In the genomic region with DNA sequence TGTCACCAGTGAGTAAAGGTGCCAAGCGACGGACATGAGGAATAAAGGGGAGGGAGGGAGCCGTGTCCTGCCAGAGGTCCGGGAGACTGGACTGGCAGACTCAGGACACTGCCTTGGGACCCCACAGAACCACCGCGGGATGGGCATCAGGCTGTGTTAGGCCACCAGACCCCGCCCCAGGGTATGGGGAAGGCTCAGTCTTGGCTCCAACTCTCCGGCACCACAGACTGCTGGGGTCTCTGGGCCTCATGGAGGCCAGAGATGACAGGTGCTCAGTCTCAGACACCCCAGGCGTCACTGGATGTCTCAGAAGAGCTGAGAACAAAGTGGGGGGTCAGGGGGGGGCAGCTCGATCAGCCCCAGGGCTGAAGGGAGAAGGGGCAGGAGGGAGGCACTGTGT, we compare ENCODE assay signal across 20 mouse cellular contexts.
"Had no signal": no experiment of that assay in that cellular context is flagged by ENCODE, and none has a peak within 500 bp of the region (broad histone marks: within the 10 kb centered on the region; RNA-seq: fewer than 3 reads in every experiment).

No protein-coding gene starts in this region.

- H3K4me3 ChIP-seq: layer of hippocampus, adult 2 months; neural tube, embryonic 12.5 days; neural tube, embryonic 15.5 days; stomach, embryonic 15.5 days had no signal

- H3K4me2 ChIP-seq: liver, embryonic 11.5 days; neural tube, embryonic 12.5 days; neural tube, embryonic 15.5 days; stomach, embryonic 15.5 days had no signal

- ATAC-seq: intestine, postnatal 0 days; liver, postnatal 0 days; lung, postnatal 0 days had no signal

- H3K27me3 ChIP-seq: neural tube, embryonic 12.5 days; neural tube, embryonic 15.5 days; stomach, embryonic 15.5 days had no signal

- H3K36me3 ChIP-seq: neural tube, embryonic 12.5 days; neural tube, embryonic 15.5 days; stomach, embryonic 15.5 days had no signal

- H3K9ac ChIP-seq: liver, embryonic 14.5 days; liver, postnatal 0 days; neural tube, embryonic 12.5 days; neural tube, embryonic 15.5 days; stomach, embryonic 15.5 days had no signal

- DNase-seq: kidney, adult 2 months; kidney, postnatal 25 days; layer of hippocampus, adult 9-11 months; liver, postnatal 0 days; right cerebral cortex, adult 18-20 months; right cerebral cortex, postnatal 14 days; right cerebral cortex, postnatal 4 days; thymus, adult 2 months; thymus, postnatal 14 days; thymus, postnatal 4 days had no signal

- H3K27ac ChIP-seq: kidney, postnatal 0 days; layer of hippocampus, adult 2 months; liver, embryonic 14.5 days; macrophage; neural tube, embryonic 12.5 days; neural tube, embryonic 15.5 days; stomach, embryonic 15.5 days had no signal

- H3K4me1 ChIP-seq: neural tube, embryonic 12.5 days; neural tube, embryonic 15.5 days; stomach, embryonic 15.5 days had no signal

- H3K9me3 ChIP-seq: neural tube, embryonic 12.5 days; neural tube, embryonic 15.5 days; stomach, embryonic 15.5 days had no signal
